Mouse (Mus musculus) CH12.LX (cell line): ENCODE data around the gene Qk. TPM values are rescaled to one million over a fixed set of nuclear protein-coding genes. Genes with fewer than 3 reads are reported as not detected.

ENCODE experiments used
- DNase-seq: peaks from one replicate; pipeline ENCODE4 v3.0.0-alpha.2; 2013; ENCODE audit errors: extremely low read depth
- H3K27ac ChIP-seq: 2 replicates; pipeline ENCODE4 v1.5.1; 2012; ENCODE audit warnings: low read depth, mild to moderate bottlenecking, control low read depth, moderate library complexity; ENCODE audit not compliant: insufficient read depth
- H3K27me3 ChIP-seq: replicated peaks from 2 replicates; pipeline ENCODE3; 2012; ENCODE audit warnings: inconsistent platforms
- H3K36me3 ChIP-seq, 2 experiments: replicated peaks in 1 of 2; 2 replicates each; pipeline versions ENCODE3 to v1.6.1; 2012; ENCODE audit warnings: inconsistent platforms in 1 of 2, low read length in 1 of 2, mild to moderate bottlenecking in 1 of 2, mixed read lengths in 1 of 2, moderate library complexity in 1 of 2; ENCODE audit not compliant: control insufficient read depth in 1 of 2, insufficient read depth in 1 of 2
- H3K4me1 ChIP-seq, 2 experiments: 2 replicates each; pipeline ENCODE4 v1.6.1; 2012; ENCODE audit warnings: inconsistent platforms in 1 of 2, moderate library complexity in 1 of 2; ENCODE audit not compliant: insufficient read depth in 2 of 2, control insufficient read depth in 1 of 2
- H3K4me2 ChIP-seq: 2 replicates; pipeline ENCODE4 v1.6.1; 2012; ENCODE audit warnings: low read depth, mild to moderate bottlenecking, control low read depth; ENCODE audit not compliant: poor library complexity, insufficient read depth, severe bottlenecking
- H3K4me3 ChIP-seq, 3 experiments: fragments of 150-350 bp in 1 of 3; sonication (generic) in 1 of 3; replicated peaks in 1 of 3; 2 replicates each; pipeline versions ENCODE3 to v1.5.1; 2011 to 2012; ENCODE audit warnings: low read depth in 2 of 3, low read length in 2 of 3, mild to moderate bottlenecking in 2 of 3, moderate library complexity in 2 of 3, control low read depth in 1 of 3, improper control_type of control experiment in 1 of 3, inconsistent platforms in 1 of 3, mixed read lengths in 1 of 3; ENCODE audit not compliant: poor library complexity in 1 of 3
- H3K79me2 ChIP-seq: replicated peaks from 2 replicates; pipeline ENCODE4 v1.6.1; 2012; ENCODE audit warnings: mild to moderate bottlenecking, moderate library complexity; ENCODE audit not compliant: control insufficient read depth, poor library complexity, insufficient read depth, severe bottlenecking; ENCODE audit errors: extremely low read depth
- H3K9ac ChIP-seq: 2 replicates; pipeline ENCODE4 v1.6.1; 2012; ENCODE audit warnings: low read depth, mild to moderate bottlenecking, control low read depth, moderate library complexity; ENCODE audit not compliant: insufficient read depth
- H3K9me3 ChIP-seq: replicated peaks from 2 replicates; pipeline ENCODE3; 2012; ENCODE audit warnings: low read length, inconsistent platforms, mixed read lengths
- CHD1 ChIP-seq: IDR thresholded peaks from 2 replicates; pipeline ENCODE4 v1.6.1; 2012; ENCODE audit warnings: low read depth, low read length, improper control_type of control experiment, inconsistent platforms
- CHD2 ChIP-seq: IDR thresholded peaks from 2 replicates; pipeline ENCODE4 v1.6.1; 2011; ENCODE audit warnings: low read length, improper control_type of control experiment
- E2F4 ChIP-seq: IDR thresholded peaks from 2 replicates; pipeline ENCODE4 v1.6.1; 2011; ENCODE audit warnings: low read depth, low read length, improper control_type of control experiment; ENCODE audit not compliant: insufficient replicate concordance
- ELF1 ChIP-seq: IDR thresholded peaks from 2 replicates; pipeline ENCODE4 v1.6.1; 2014; ENCODE audit warnings: low read depth, mild to moderate bottlenecking, inconsistent platforms, low read length, improper control_type of control experiment
- EP300 ChIP-seq: IDR thresholded peaks from 2 replicates; pipeline ENCODE4 v1.6.1; 2011; ENCODE audit warnings: low read length, improper control_type of control experiment
- GABPA ChIP-seq: IDR thresholded peaks from 2 replicates; pipeline ENCODE4 v1.6.1; 2012; ENCODE audit warnings: low read depth, low read length, improper control_type of control experiment, inconsistent platforms; ENCODE audit not compliant: insufficient replicate concordance
- HCFC1 ChIP-seq: IDR thresholded peaks from 2 replicates; pipeline ENCODE4 v1.6.1; 2012; ENCODE audit warnings: low read depth, mild to moderate bottlenecking, inconsistent platforms, low read length, improper control_type of control experiment
- IRF4 ChIP-seq: IDR thresholded peaks from 2 replicates; pipeline ENCODE4 v1.6.1; 2014; ENCODE audit warnings: low read depth, mild to moderate bottlenecking, inconsistent platforms, low read length, improper control_type of control experiment
- JUN ChIP-seq: IDR thresholded peaks from 2 replicates; pipeline ENCODE4 v1.6.1; 2011; ENCODE audit warnings: low read depth, mild to moderate bottlenecking, low read length, improper control_type of control experiment, moderate library complexity; ENCODE audit not compliant: insufficient read depth
- JUND ChIP-seq: conservative IDR thresholded peaks from 2 replicates; pipeline ENCODE4 v1.6.1; 2011; ENCODE audit warnings: low read depth, low read length, improper control_type of control experiment
- MAFK ChIP-seq: IDR thresholded peaks from 2 replicates; pipeline ENCODE4 v1.6.1; 2011; ENCODE audit warnings: low read length, improper control_type of control experiment; ENCODE audit not compliant: insufficient replicate concordance
- MEF2A ChIP-seq: IDR thresholded peaks from 2 replicates; pipeline ENCODE4 v1.6.1; 2014; ENCODE audit warnings: low read depth, mild to moderate bottlenecking, inconsistent platforms, low read length, improper control_type of control experiment, borderline replicate concordance
- MXI1 ChIP-seq: IDR thresholded peaks from 2 replicates; pipeline ENCODE4 v1.6.1; 2011; ENCODE audit warnings: mild to moderate bottlenecking, low read depth, low read length, improper control_type of control experiment
- PAX5 ChIP-seq: IDR thresholded peaks from 2 replicates; pipeline ENCODE4 v1.6.1; 2012; ENCODE audit warnings: low read length, inconsistent platforms, mixed read lengths
- POLR2A ChIP-seq: IDR thresholded peaks from 2 replicates; pipeline ENCODE4 v1.6.1; 2011; ENCODE audit warnings: low read depth, mild to moderate bottlenecking, improper control_type of control experiment, low read length
- RAD21 ChIP-seq: IDR thresholded peaks from 2 replicates; pipeline ENCODE4 v1.6.1; 2011; ENCODE audit warnings: low read depth, mild to moderate bottlenecking, low read length, improper control_type of control experiment, moderate library complexity
- RCOR1 ChIP-seq: conservative IDR thresholded peaks from 2 replicates; pipeline ENCODE4 v1.6.1; 2012; ENCODE audit warnings: low read depth, mild to moderate bottlenecking, inconsistent platforms, low read length, improper control_type of control experiment
- TBP ChIP-seq: conservative IDR thresholded peaks from 2 replicates; pipeline ENCODE4 v1.6.1; 2011; ENCODE audit warnings: low read depth, low read length, improper control_type of control experiment
- UBTF ChIP-seq: IDR thresholded peaks from 2 replicates; pipeline ENCODE4 v1.6.1; 2012; ENCODE audit warnings: low read depth, mild to moderate bottlenecking, inconsistent platforms, low read length, improper control_type of control experiment, moderate library complexity
- USF2 ChIP-seq: conservative IDR thresholded peaks from 2 replicates; pipeline ENCODE4 v1.6.1; 2011; ENCODE audit warnings: low read depth, low read length, improper control_type of control experiment
- dilution Hi-C: fragments of 300-500 bp; cut with MboI; formaldehyde crosslinking; loops from 2 replicates; pipeline ENCODE4 v1.14.3; 2020; ENCODE audit warnings: low sequenced_read_pairs; ENCODE audit not compliant: extremely low pct_unique_long_range_greater_than_20kb, extremely low pct_ligation_motif_present
- in situ Hi-C: fragments of 300-500 bp; cut with MboI; formaldehyde crosslinking; loops from 3 replicates; pipeline ENCODE4 v1.14.3; 2019; ENCODE audit warnings: low sequenced_read_pairs, low pct_ligation_motif_present, low pct_unique_long_range_greater_than_20kb, mixed read lengths
- polyA plus RNA-seq: library from polyadenylated mRNA; unstranded; fragments of >175 nt; gene quantifications from 2 replicates; pipeline ENCODE4 v1.2.1, GENCODE M21; 2012; ENCODE audit warnings: low read depth; ENCODE audit not compliant: insufficient read length
- total RNA-seq, 2 experiments: library from RNA; depleted of rRNA; stranded (reverse); fragments of 300-350 nt in 1 of 2; fragments of >200 nt in 1 of 2; gene quantifications; 2 replicates each; pipeline ENCODE4 v1.2.3; 2012 to 2014

Gene Qk
- total and polyA plus RNA-seq, 3 experiments = 22.2 to 51.4 (median 29.3) TPM

DNA sequence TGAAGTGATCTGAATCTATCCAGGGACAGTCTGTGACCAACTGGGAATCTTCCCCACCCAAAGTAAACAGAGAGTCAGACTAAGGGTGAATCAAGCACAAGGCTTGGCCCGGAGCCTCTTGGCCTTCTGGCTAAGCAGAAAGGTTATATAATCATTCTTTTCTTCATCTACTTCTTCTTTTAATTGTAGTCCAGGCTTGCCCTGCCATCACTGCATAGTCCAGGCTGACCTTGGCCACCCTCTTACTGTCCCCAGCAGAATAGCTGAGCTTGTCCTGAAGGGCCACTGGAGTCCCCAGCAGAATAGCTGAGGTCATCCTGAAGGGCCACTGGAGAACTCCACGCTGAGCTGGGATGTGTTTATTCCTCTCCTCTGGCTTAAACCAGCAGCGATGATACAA, 158.4 kb downstream of the Qk start:
- in situ Hi-C loops = no loop called here
- H3K4me1 ChIP-seq = no peaks in the 10 kb centered on the region
- H3K79me2 ChIP-seq = no peaks in the 10 kb centered on the region
- H3K9me3 ChIP-seq = peaks cover 5% of the 10 kb centered on the region
- no peaks in the 10 kb centered on the region for H3K27me3 ChIP-seq
- no peak overlapping the region for H3K27ac ChIP-seq
- H3K4me2 ChIP-seq = no peak overlapping the region
- no peak for DNase-seq
- no peak overlapping the region for H3K4me3 ChIP-seq
- dilution Hi-C loops = no loop called here
- TF ChIP-seq MEF2A (no peak), JUN (no peak)
- no peak overlapping the region for H3K9ac ChIP-seq
- no peaks in the 10 kb centered on the region for H3K36me3 ChIP-seq

DNA sequence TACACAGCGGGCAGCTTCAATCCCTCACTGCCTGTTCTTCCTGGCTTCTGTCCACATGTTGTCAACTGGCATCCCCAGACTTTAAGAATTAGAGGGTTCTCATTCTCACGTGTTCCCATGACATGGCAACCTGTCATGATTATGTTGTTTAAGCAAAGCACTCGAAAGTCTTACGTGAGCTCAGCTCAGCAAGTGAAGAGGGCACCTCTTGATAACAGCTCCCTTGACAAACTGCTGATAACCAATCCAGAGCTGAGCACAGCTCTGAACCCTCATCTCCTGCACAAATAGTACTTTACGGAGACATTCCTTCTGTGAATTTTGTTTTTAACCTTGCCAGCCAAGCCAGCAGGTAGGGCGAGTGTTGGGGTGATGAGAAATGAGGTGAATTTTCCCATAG, 159.2 kb downstream of the Qk start:
- Histone ChIP-seq H3K9ac (no peak overlapping the region), H3K9me3 (peaks cover 9% of the 10 kb centered on the region), H3K4me2 (no peak overlapping the region), H3K4me3 (no peak overlapping the region), H3K79me2 (no peaks in the 10 kb centered on the region), H3K27ac (no peak overlapping the region), H3K27me3 (no peaks in the 10 kb centered on the region), H3K36me3 (no peaks in the 10 kb centered on the region), H3K4me1 (no peaks in the 10 kb centered on the region)
- no peak for DNase-seq
- TF ChIP-seq MXI1 (no peak), E2F4 (no peak), POLR2A (no peak), HCFC1 (no peak), CHD2 (no peak), UBTF (no peak), EP300 (no peak), ELF1 (no peak), JUND (no peak), JUN (no peak), PAX5 (no peak), RCOR1 (no peak), RAD21 (no peak), MAFK (no peak), IRF4 (no peak), GABPA (no peak), USF2 (no peak), TBP (no peak), CHD1 (no peak)
- in situ Hi-C loops = no loop called here
- dilution Hi-C loops = no loop called here
